Mouse (Mus musculus) heart, embryonic 12.5 days (tissue): ENCODE results near the gene Gm5269. TPM values are rescaled to one million over a fixed set of nuclear protein-coding genes. Genes with fewer than 3 reads are reported as not detected.
A peak's percentile ranks its signal among the peaks of the same experiment; 100 is the strongest.

Experiments
- ATAC-seq: fragments of 200-750 bp; cut with Nextera tagmentation; 2 replicates; pipeline ENCODE4 v1.8.0; 2017; ENCODE audit warnings: moderate TSS enrichment, moderate library complexity; ENCODE audit not compliant: insufficient number of reproducible peaks, low FRiP score
- H3K27ac ChIP-seq: fragments of 300-500 bp; sonication (generic); 2 replicates; pipeline ENCODE4 v1.5.1; 2016; ENCODE audit warnings: mild to moderate bottlenecking, moderate library complexity; ENCODE audit not compliant: poor library complexity, severe bottlenecking
- H3K27me3 ChIP-seq: fragments of 300-500 bp; sonication (generic); replicated peaks from 2 replicates; pipeline ENCODE4 v1.6.1; 2016; ENCODE audit warnings: mild to moderate bottlenecking, moderate library complexity
- H3K36me3 ChIP-seq: fragments of 300-500 bp; sonication (generic); 2 replicates; pipeline ENCODE4 v1.6.1; 2016; ENCODE audit warnings: mild to moderate bottlenecking, moderate library complexity
- H3K4me1 ChIP-seq: fragments of 300-500 bp; sonication (generic); replicated peaks from 2 replicates; pipeline ENCODE4 v1.6.1; 2016; ENCODE audit warnings: mild to moderate bottlenecking
- H3K4me2 ChIP-seq: fragments of 300-500 bp; sonication (generic); 2 replicates; pipeline ENCODE4 v1.6.1; 2016; ENCODE audit warnings: mild to moderate bottlenecking, moderate library complexity
- H3K4me3 ChIP-seq: fragments of 300-500 bp; sonication (generic); 2 replicates; pipeline ENCODE4 v1.5.1; 2016; ENCODE audit warnings: mild to moderate bottlenecking
- H3K9ac ChIP-seq: fragments of 300-500 bp; sonication (generic); 2 replicates; pipeline ENCODE4 v1.6.1; 2016; ENCODE audit warnings: mild to moderate bottlenecking, moderate library complexity
- H3K9me3 ChIP-seq: fragments of 300-500 bp; sonication (generic); replicated peaks from 2 replicates; pipeline ENCODE4 v1.6.1; 2016; ENCODE audit warnings: mild to moderate bottlenecking, moderate library complexity
- WGBS: fragments of 180-500 bp; shearing (Covaris S2); methylation state at CpG from one replicate; pipeline ENCODE4 v1.1.7; 2016; 5-methylcytosine and 5-hydroxymethylcytosine counted together
- polyA plus RNA-seq: library from polyadenylated mRNA; unstranded; fragments of >200 nt; fragmentation: Nextera tagmentation; extraction: Ambion mirVana; gene quantifications from 2 replicates; pipeline ENCODE4 v1.2.1, GENCODE M21; 2016

The Gm5269 gene
- not detected in 2 replicates for polyA plus RNA-seq

GRCm38 (mm10) chr1:45890173-45890572 is at the start of gene Gm5269:
Gene Gm5269, minus strand, starts transcription at chr1:45890273.
- H3K4me2 ChIP-seq, result no peak within 1 kb of the TSS
- no peaks in the 10 kb centered on the region for H3K27me3 ChIP-seq
- H3K9ac ChIP-seq, result no peak within 1 kb of the TSS
- no peaks in the 10 kb centered on the region for H3K36me3 ChIP-seq
- no peak within 1 kb of the TSS for H3K27ac ChIP-seq
- no peak for ATAC-seq
- no peaks in the 10 kb centered on the region for H3K9me3 ChIP-seq
- H3K4me1 ChIP-seq, result no peaks in the 10 kb centered on the region
- no peak within 1 kb of the TSS for H3K4me3 ChIP-seq

- Histone ChIP-seq H3K4me3 (no peak overlapping the region), H3K4me1 (peaks cover 3% of the 10 kb centered on the region; the same call in 1 of the 2 replicates), H3K9me3 (no peaks in the 10 kb centered on the region), H3K27ac (no peak overlapping the region), H3K4me2 (no peak overlapping the region), H3K9ac (no peak overlapping the region), H3K36me3 (no peaks in the 10 kb centered on the region), H3K27me3 (peaks cover 10% of the 10 kb centered on the region; the same call in 1 of the 2 replicates)
- ATAC-seq, result no peak
These were observed 41.1 kb upstream of the Gm5269 start for GRCm38 (mm10) chr1:45931127-45931526.

- no peaks in the 10 kb centered on the region for H3K9me3 ChIP-seq
- peak overlapping the region; percentile 79; the same call in 1 of the 2 replicates for H3K4me2 ChIP-seq
- no peak for ATAC-seq
- no peak overlapping the region for H3K4me3 ChIP-seq
- no peaks in the 10 kb centered on the region for H3K36me3 ChIP-seq
- peaks cover 10% of the 10 kb centered on the region; the same call in 1 of the 2 replicates for H3K27me3 ChIP-seq
- 40% methylated on average over 3 of the region's 3 CpGs for WGBS
- H3K27ac ChIP-seq, result peak overlapping the region; percentile 6; the same call in 1 of the 2 replicates
- H3K4me1 ChIP-seq, result peaks cover 8% of the 10 kb centered on the region; the same call in 1 of the 2 replicates
- H3K9ac ChIP-seq, result no peak overlapping the region
These were observed 36.8 kb upstream of the Gm5269 start for GRCm38 (mm10) chr1:45926911-45927310.

- 20% methylated on average over 9 of the region's 9 CpGs for WGBS
- no peaks in the 10 kb centered on the region for H3K36me3 ChIP-seq
- H3K27ac ChIP-seq, result peak within 1 kb of the TSS; percentile 57
These were observed 36.3 kb upstream of the Gm5269 start, which contains the start of gene Slc40a1 for GRCm38 (mm10) chr1:45926393-45926763. Gene Slc40a1, minus strand, starts transcription at chr1:45926523.

GRCm38 (mm10) chr1:45925500-45926392 is 35.7 kb upstream of the Gm5269 start:
- under 1% methylated on average over 53 of the region's 53 CpGs for WGBS
- H3K4me1 ChIP-seq, result peaks cover 8% of the 10 kb centered on the region; the same call in 1 of the 2 replicates
- peak overlapping the region; percentile 57 for H3K27ac ChIP-seq
- H3K4me3 ChIP-seq, result peak overlapping the region; percentile 64
- peaks cover 10% of the 10 kb centered on the region; the same call in 1 of the 2 replicates for H3K27me3 ChIP-seq
- peak; percentile 96 for ATAC-seq
- no peaks in the 10 kb centered on the region for H3K36me3 ChIP-seq
- H3K4me2 ChIP-seq, result peak overlapping the region; percentile 79
- peak overlapping the region; percentile 73 for H3K9ac ChIP-seq
- no peaks in the 10 kb centered on the region for H3K9me3 ChIP-seq

More at GRCm38 (mm10) chr1:45926393-45926763, 36.3 kb upstream of the Gm5269 start, which contains the start of gene Slc40a1:
- peaks cover 10% of the 10 kb centered on the region; the same call in 1 of the 2 replicates for H3K27me3 ChIP-seq
- no peaks in the 10 kb centered on the region for H3K9me3 ChIP-seq
- peaks cover 8% of the 10 kb centered on the region; the same call in 1 of the 2 replicates for H3K4me1 ChIP-seq
- peak within 1 kb of the TSS; percentile 79 for H3K4me2 ChIP-seq
- peak; percentile 83 for ATAC-seq
- H3K4me3 ChIP-seq, result peak within 1 kb of the TSS; percentile 64
- H3K9ac ChIP-seq, result peak within 1 kb of the TSS; percentile 73

GRCm38 (mm10) chr1:45925131-45925499 is 35.0 kb upstream of the Gm5269 start:
- WGBS, result 8% methylated on average over 7 of the region's 7 CpGs

GRCm38 (mm10) chr1:45924516-45924915 is 34.4 kb upstream of the Gm5269 start:
- H3K4me1 ChIP-seq, result peaks cover 8% of the 10 kb centered on the region; the same call in 1 of the 2 replicates
- H3K36me3 ChIP-seq, result no peaks in the 10 kb centered on the region
- peaks cover 10% of the 10 kb centered on the region; the same call in 1 of the 2 replicates for H3K27me3 ChIP-seq
- peak overlapping the region; percentile 64 for H3K4me3 ChIP-seq
- no peak for ATAC-seq
- H3K27ac ChIP-seq, result no peak overlapping the region
- no peak overlapping the region; the same call in 1 of the 2 replicates for H3K4me2 ChIP-seq
- no peaks in the 10 kb centered on the region for H3K9me3 ChIP-seq
- H3K9ac ChIP-seq, result no peak overlapping the region
- WGBS, result 64% methylated on average over 7 of the region's 7 CpGs

More at GRCm38 (mm10) chr1:45925131-45925499, 35.0 kb upstream of the Gm5269 start:
- H3K27me3 ChIP-seq, result peaks cover 10% of the 10 kb centered on the region; the same call in 1 of the 2 replicates
- H3K36me3 ChIP-seq, result no peaks in the 10 kb centered on the region
- H3K4me1 ChIP-seq, result peaks cover 8% of the 10 kb centered on the region; the same call in 1 of the 2 replicates
- ATAC-seq, result peak; percentile 56
- H3K27ac ChIP-seq, result no peak overlapping the region
- no peaks in the 10 kb centered on the region for H3K9me3 ChIP-seq
- H3K4me2 ChIP-seq, result peak overlapping the region; percentile 79
- H3K4me3 ChIP-seq, result peak overlapping the region; percentile 64
- H3K9ac ChIP-seq, result peak overlapping the region; percentile 73; the same call in 1 of the 2 replicates

GRCm38 (mm10) chr1:45923306-45923705 is 33.2 kb upstream of the Gm5269 start:
- H3K4me3 ChIP-seq, result no peak overlapping the region
- peaks cover 4% of the 10 kb centered on the region; the same call in 1 of the 2 replicates for H3K36me3 ChIP-seq
- no peak overlapping the region for H3K27ac ChIP-seq
- no peaks in the 10 kb centered on the region for H3K9me3 ChIP-seq
- ATAC-seq, result no peak
- 82% methylated on average over 4 of the region's 4 CpGs for WGBS
- no peak overlapping the region for H3K9ac ChIP-seq
- H3K4me2 ChIP-seq, result no peak overlapping the region
- H3K27me3 ChIP-seq, result peaks cover 10% of the 10 kb centered on the region; the same call in 1 of the 2 replicates
- peaks cover 8% of the 10 kb centered on the region; the same call in 1 of the 2 replicates for H3K4me1 ChIP-seq

GRCm38 (mm10) chr1:45920703-45921102 is 30.6 kb upstream of the Gm5269 start:
- Histone ChIP-seq H3K36me3 (peaks cover 4% of the 10 kb centered on the region; the same call in 1 of the 2 replicates), H3K9ac (no peak overlapping the region), H3K4me1 (peaks cover 9% of the 10 kb centered on the region; the same call in 1 of the 2 replicates), H3K27me3 (no peaks in the 10 kb centered on the region), H3K9me3 (no peaks in the 10 kb centered on the region), H3K4me2 (no peak overlapping the region), H3K4me3 (no peak overlapping the region), H3K27ac (no peak overlapping the region)
- no peak for ATAC-seq
- 84% methylated on average over 3 of the region's 3 CpGs for WGBS

GRCm38 (mm10) chr1:45919752-45920151 is 29.7 kb upstream of the Gm5269 start:
- 93% methylated on average over 1 of the region's 1 CpGs for WGBS
- Histone ChIP-seq H3K4me1 (peaks cover 6% of the 10 kb centered on the region; the same call in 1 of the 2 replicates), H3K27ac (no peak overlapping the region), H3K4me3 (no peak overlapping the region), H3K9me3 (no peaks in the 10 kb centered on the region), H3K4me2 (no peak overlapping the region), H3K27me3 (no peaks in the 10 kb centered on the region), H3K9ac (no peak overlapping the region), H3K36me3 (peaks cover 4% of the 10 kb centered on the region; the same call in 1 of the 2 replicates)
- no peak for ATAC-seq
